Mouse (Mus musculus): ENCODE measurements around the gene Mgat4e. TPM values are rescaled to one million over a fixed set of nuclear protein-coding genes. Genes with fewer than 3 reads are reported as not detected.

Gene Mgat4e
- not detected for total RNA-seq (2021)
- long read RNA-seq, experiment 1 = 0 reads
- long read RNA-seq, experiment 2 = 0 reads

GRCm38 (mm10) chr1:134549632-134550132, at the start of gene Mgat4e:
TSS of gene Mgat4e (minus strand) at chr1:134549682.
- DNase-seq (ENCODE audit: low spot score in 2 of 2) = no peak

- no peak for DNase-seq (ENCODE audit: low spot score in 2 of 2)
Observed at GRCm38 (mm10) chr1:134597339-134598054, 48.0 kb upstream of the Mgat4e start.

GRCm38 (mm10) chr1:134591773-134592172, 42.3 kb upstream of the Mgat4e start:
- DNase-seq (ENCODE audit: low spot score in 2 of 2) = no peak

- DNase-seq (ENCODE audit: low spot score in 2 of 2) = no peak
Observed at GRCm38 (mm10) chr1:134589676-134590075, 40.2 kb upstream of the Mgat4e start.

- DNase-seq (ENCODE audit: low spot score in 2 of 2) = no peak
Observed at GRCm38 (mm10) chr1:134583560-134583959, 34.1 kb upstream of the Mgat4e start.

GRCm38 (mm10) chr1:134580796-134581195, 31.3 kb upstream of the Mgat4e start:
- DNase-seq (ENCODE audit: low spot score in 2 of 2) = no peak

GRCm38 (mm10) chr1:134577384-134578120, 28.1 kb upstream of the Mgat4e start:
- no peak for DNase-seq (ENCODE audit: low spot score in 2 of 2)

- no peak for DNase-seq (ENCODE audit: low spot score in 2 of 2)
Observed at GRCm38 (mm10) chr1:134573932-134574315, 24.4 kb upstream of the Mgat4e start.

- no peak for DNase-seq (ENCODE audit: low spot score in 2 of 2)
Observed at GRCm38 (mm10) chr1:134573300-134573931, 23.9 kb upstream of the Mgat4e start.

GRCm38 (mm10) chr1:134570631-134571030, 21.1 kb upstream of the Mgat4e start:
- DNase-seq (ENCODE audit: low spot score in 2 of 2) = no peak

- DNase-seq (ENCODE audit: low spot score in 2 of 2) = no peak
Observed at GRCm38 (mm10) chr1:134570171-134570570, 20.7 kb upstream of the Mgat4e start.

- no peak for DNase-seq (ENCODE audit: low spot score in 2 of 2)
Observed at GRCm38 (mm10) chr1:134567511-134567910, 18.0 kb upstream of the Mgat4e start.

- no peak for DNase-seq (ENCODE audit: low spot score in 2 of 2)
Observed at GRCm38 (mm10) chr1:134563726-134564125, 14.2 kb upstream of the Mgat4e start.

GRCm38 (mm10) chr1:134562457-134562856, 13.0 kb upstream of the Mgat4e start:
- DNase-seq (ENCODE audit: low spot score in 2 of 2) = no peak

- DNase-seq (ENCODE audit: low spot score in 2 of 2) = no peak
Observed at GRCm38 (mm10) chr1:134561770-134562143, 12.3 kb upstream of the Mgat4e start.

GRCm38 (mm10) chr1:134560801-134561769, 11.6 kb upstream of the Mgat4e start:
- peak; percentile 45 to 50 for DNase-seq (ENCODE audit: low spot score in 2 of 2)

- peak; percentile 68 to 69 for DNase-seq (ENCODE audit: low spot score in 2 of 2)
Observed at GRCm38 (mm10) chr1:134560396-134560795, 10.9 kb upstream of the Mgat4e start.

- peak; percentile 86 to 89 for DNase-seq (ENCODE audit: low spot score in 2 of 2)
Observed at GRCm38 (mm10) chr1:134559976-134560375, 10.5 kb upstream of the Mgat4e start, which contains the start of gene Kdm5b. TSS of gene Kdm5b (plus strand) at chr1:134560171.

- DNase-seq (ENCODE audit: low spot score in 2 of 2) = no peak
Observed at GRCm38 (mm10) chr1:134559226-134559625, 9.7 kb upstream of the Mgat4e start.

- DNase-seq (ENCODE audit: low spot score in 2 of 2) = no peak
Observed at GRCm38 (mm10) chr1:134558511-134558910, 9.0 kb upstream of the Mgat4e start.
